In genomic region chr14:17158324-17158723, GRCm38 (mm10) we compare ENCODE assay signal across 18 mouse cellular contexts.
"Had no signal": no experiment of that assay in that cellular context is flagged by ENCODE, and none has a peak within 500 bp of the region (broad histone marks: within the 10 kb centered on the region; RNA-seq: fewer than 3 reads in every experiment).

No protein-coding gene starts in this region.

- H3K27me3 ChIP-seq: liver, embryonic 15.5 days; lung, embryonic 15.5 days; midbrain, embryonic 12.5 days; neural tube, embryonic 12.5 days; stomach, embryonic 15.5 days had no signal

- H3K9ac ChIP-seq: liver, embryonic 15.5 days; liver, postnatal 0 days; lung, embryonic 15.5 days; midbrain, embryonic 12.5 days; neural tube, embryonic 12.5 days; stomach, embryonic 15.5 days had no signal

- H3K27ac ChIP-seq: liver, embryonic 15.5 days; lung, embryonic 15.5 days; midbrain, embryonic 10.5 days; midbrain, embryonic 12.5 days; neural tube, embryonic 12.5 days; stomach, embryonic 15.5 days; stomach, postnatal 0 days had no signal

- DNase-seq: liver, postnatal 0 days; lung, adult 2 months; lung, postnatal 4 days; midbrain, embryonic 14.5 days; right cerebral cortex, postnatal 14 days; thymus, adult 2 months; thymus, postnatal 14 days; thymus, postnatal 36 days had no signal

- H3K36me3 ChIP-seq: liver, embryonic 15.5 days; lung, embryonic 15.5 days; midbrain, embryonic 10.5 days; midbrain, embryonic 12.5 days; neural tube, embryonic 12.5 days; stomach, embryonic 15.5 days had no signal

- H3K4me3 ChIP-seq: liver, embryonic 15.5 days; lung, embryonic 15.5 days; midbrain, embryonic 10.5 days; midbrain, embryonic 12.5 days; myocyte; neural tube, embryonic 12.5 days; stomach, embryonic 15.5 days had no signal

- H3K4me1 ChIP-seq: liver, embryonic 15.5 days; lung, embryonic 15.5 days; midbrain, embryonic 10.5 days; midbrain, embryonic 12.5 days; neural tube, embryonic 12.5 days; stomach, embryonic 15.5 days had no signal

- H3K4me2 ChIP-seq: liver, embryonic 15.5 days; lung, embryonic 15.5 days; midbrain, embryonic 12.5 days; neural tube, embryonic 12.5 days; stomach, embryonic 15.5 days had no signal

- H3K9me3 ChIP-seq: liver, embryonic 15.5 days; lung, embryonic 15.5 days; midbrain, embryonic 10.5 days; midbrain, embryonic 12.5 days; neural tube, embryonic 12.5 days; stomach, embryonic 15.5 days had no signal

- ATAC-seq: liver, postnatal 0 days; lung, postnatal 0 days; midbrain, embryonic 16.5 days had no signal
